Mouse (Mus musculus): ENCODE results near the gene 6030458C11Rik. TPM values are rescaled to one million over a fixed set of nuclear protein-coding genes. Genes with fewer than 3 reads are reported as not detected.
A peak's percentile ranks its signal among the peaks of the same experiment; 100 is the strongest.
"Not testable (repeated sequence)": the region's sequence is repeated elsewhere in the genome, so short reads cannot be mapped to it uniquely, and the experiment has no call there.

The 6030458C11Rik gene
- polyA plus RNA-seq, 1 experiment: 2.7 TPM

DNA sequence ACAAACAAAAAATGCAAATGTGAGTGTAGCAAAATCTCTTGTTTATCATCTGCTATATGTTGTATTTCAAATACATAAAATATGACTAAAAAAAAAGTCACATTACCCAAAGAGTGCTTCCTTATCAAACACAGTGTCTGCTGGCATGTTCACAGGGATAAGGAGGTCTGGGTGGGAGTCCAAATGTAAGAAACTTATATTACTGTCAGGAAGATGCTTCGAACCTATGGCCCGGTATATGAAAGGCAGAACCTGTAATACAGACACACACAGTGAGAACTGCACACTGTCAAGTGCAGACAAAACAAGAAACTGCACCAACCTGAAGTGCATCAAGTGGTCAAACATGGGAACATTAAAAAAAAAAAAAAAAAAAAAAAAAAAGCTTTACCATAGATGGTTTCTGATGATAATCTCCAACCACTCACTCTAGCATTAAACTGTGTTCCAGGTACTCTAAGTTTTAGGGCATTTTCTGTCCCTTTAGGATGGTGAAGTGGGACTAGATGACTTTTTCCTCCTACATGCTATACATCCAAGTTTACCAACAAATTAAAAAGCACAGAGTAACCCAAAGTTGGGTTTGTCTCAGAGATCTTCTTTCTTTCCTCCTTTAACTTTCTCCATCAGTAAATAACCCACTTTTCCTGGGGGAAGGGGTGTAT is 862 bp downstream of the 6030458C11Rik start:
- peaks cover 65% of the 10 kb centered on the region for H3K36me3 ChIP-seq (replicated peaks; ENCODE audit: low read length)
- peak overlapping the region; percentile 100 for H3K4me3 ChIP-seq (replicated peaks)
- peaks cover 31% of the 10 kb centered on the region for H3K4me1 ChIP-seq
- no peak for TF ChIP-seq GATA1 (IDR thresholded peaks at IDR 0.05; ENCODE audit: borderline replicate concordance, low read length)
- TF ChIP-seq FLI1 (IDR thresholded peaks at IDR 0.05; ENCODE audit: low read length): no peak
- no peaks in the 10 kb centered on the region for H3K27me3 ChIP-seq (replicated peaks)
- no peaks in the 10 kb centered on the region for H3K9me3 ChIP-seq

DNA sequence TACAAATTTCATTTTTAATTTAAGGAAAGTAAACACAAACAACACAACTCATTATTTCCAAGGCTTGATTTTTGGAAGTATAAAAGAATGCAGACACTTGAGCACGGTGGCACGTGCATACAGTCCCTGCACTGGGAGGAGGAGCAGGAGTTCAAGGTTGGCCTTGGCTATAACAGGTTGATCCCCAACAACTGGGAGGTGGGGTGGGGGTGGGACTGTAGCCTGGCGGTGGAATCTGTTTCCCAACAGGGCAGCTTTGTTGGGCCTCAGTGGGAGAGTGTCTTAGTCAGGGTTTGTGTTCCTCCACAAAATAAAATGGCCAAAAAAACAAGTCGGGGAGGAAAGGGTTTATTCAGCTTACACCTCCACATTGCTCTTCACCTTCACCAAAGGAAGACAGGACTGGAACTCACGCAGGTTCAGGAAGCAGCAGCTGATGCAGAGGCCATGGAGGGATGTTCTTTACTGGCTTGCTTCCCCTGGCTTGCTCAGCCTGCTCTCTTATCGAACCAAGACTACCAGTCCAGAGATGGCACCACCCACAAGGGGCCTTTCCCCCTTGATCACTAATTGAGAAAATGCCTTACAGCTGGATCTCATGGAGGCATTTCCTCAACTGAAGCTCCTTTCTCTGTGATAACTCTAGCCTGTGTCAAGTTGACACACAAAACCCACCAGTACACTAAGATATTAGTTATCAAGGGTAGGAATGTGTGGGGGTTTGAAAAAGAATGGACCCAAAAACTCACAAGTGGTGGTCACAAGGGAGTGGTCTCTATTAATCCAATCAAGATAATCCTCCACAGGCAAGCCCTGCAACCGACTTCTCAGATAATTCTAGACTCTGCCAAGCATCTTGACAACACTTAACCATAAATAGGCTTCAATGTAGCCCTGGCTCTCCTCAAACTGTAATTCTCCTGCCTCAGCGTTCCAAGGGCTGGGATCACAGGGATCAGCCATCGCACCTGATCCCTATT is 1.7 kb downstream of the 6030458C11Rik start:
- Histone ChIP-seq H3K9me3 (no peaks in the 10 kb centered on the region), H3K4me3 (replicated peaks) (peak overlapping the region; percentile 59), H3K36me3 (replicated peaks; ENCODE audit: low read length) (peaks cover 66% of the 10 kb centered on the region), H3K4me1 (peaks cover 31% of the 10 kb centered on the region), H3K27me3 (replicated peaks) (no peaks in the 10 kb centered on the region)
- no peak for TF ChIP-seq GATA1 (IDR thresholded peaks at IDR 0.05; ENCODE audit: borderline replicate concordance, low read length)
- no peak for TF ChIP-seq FLI1 (IDR thresholded peaks at IDR 0.05; ENCODE audit: low read length)

- Histone ChIP-seq H3K36me3 (replicated peaks; ENCODE audit: low read length) (peaks cover 98% of the 10 kb centered on the region), H3K4me3 (replicated peaks) (no peak overlapping the region), H3K9me3 (no peaks in the 10 kb centered on the region), H3K27me3 (replicated peaks) (no peaks in the 10 kb centered on the region), H3K4me1 (peaks cover 3% of the 10 kb centered on the region)
- TF ChIP-seq FLI1 (IDR thresholded peaks at IDR 0.05; ENCODE audit: low read length) (no peak), GATA1 (IDR thresholded peaks at IDR 0.05; ENCODE audit: borderline replicate concordance, low read length) (no peak)
Observed at GRCm38 (mm10) chr15:12817592-12817991, 6.9 kb downstream of the 6030458C11Rik start.

GRCm38 (mm10) chr15:12812646-12813045 is 11.8 kb downstream of the 6030458C11Rik start:
- no peak for TF ChIP-seq GATA1 (IDR thresholded peaks at IDR 0.05; ENCODE audit: borderline replicate concordance, low read length)
- peaks cover 99% of the 10 kb centered on the region for H3K36me3 ChIP-seq (replicated peaks; ENCODE audit: low read length)
- H3K4me1 ChIP-seq: no peaks in the 10 kb centered on the region
- H3K9me3 ChIP-seq: no peaks in the 10 kb centered on the region
- no peaks in the 10 kb centered on the region for H3K27me3 ChIP-seq (replicated peaks)
- H3K4me3 ChIP-seq (replicated peaks): no peak overlapping the region

GRCm38 (mm10) chr15:12809305-12809704 is 15.1 kb downstream of the 6030458C11Rik start:
- TF ChIP-seq FLI1 (IDR thresholded peaks at IDR 0.05; ENCODE audit: low read length) (no peak), GATA1 (IDR thresholded peaks at IDR 0.05; ENCODE audit: borderline replicate concordance, low read length) (no peak)
- H3K36me3 ChIP-seq (replicated peaks; ENCODE audit: low read length): peaks cover 89% of the 10 kb centered on the region
- no peak overlapping the region for H3K4me3 ChIP-seq (replicated peaks)
- H3K9me3 ChIP-seq: no peaks in the 10 kb centered on the region
- no peaks in the 10 kb centered on the region for H3K27me3 ChIP-seq (replicated peaks)
- no peaks in the 10 kb centered on the region for H3K4me1 ChIP-seq

GRCm38 (mm10) chr15:12807088-12807487 is 17.4 kb downstream of the 6030458C11Rik start:
- Histone ChIP-seq H3K36me3 (replicated peaks; ENCODE audit: low read length) (peaks cover 66% of the 10 kb centered on the region), H3K27me3 (replicated peaks) (no peaks in the 10 kb centered on the region), H3K4me1 (peaks cover 9% of the 10 kb centered on the region), H3K9me3 (no peaks in the 10 kb centered on the region), H3K4me3 (replicated peaks) (no peak overlapping the region)
- TF ChIP-seq FLI1 (IDR thresholded peaks at IDR 0.05; ENCODE audit: low read length) (no peak), GATA1 (IDR thresholded peaks at IDR 0.05; ENCODE audit: borderline replicate concordance, low read length) (no peak)

- Histone ChIP-seq H3K4me3 (replicated peaks) (no peak overlapping the region), H3K4me1 (peaks cover 22% of the 10 kb centered on the region), H3K36me3 (replicated peaks; ENCODE audit: low read length) (peaks cover 46% of the 10 kb centered on the region), H3K9me3 (no peaks in the 10 kb centered on the region), H3K27me3 (replicated peaks) (peaks cover 2% of the 10 kb centered on the region)
- TF ChIP-seq FLI1 (IDR thresholded peaks at IDR 0.05; ENCODE audit: low read length) (no peak), GATA1 (IDR thresholded peaks at IDR 0.05; ENCODE audit: borderline replicate concordance, low read length) (no peak)
Observed at GRCm38 (mm10) chr15:12805071-12805470, 19.4 kb downstream of the 6030458C11Rik start.

DNA sequence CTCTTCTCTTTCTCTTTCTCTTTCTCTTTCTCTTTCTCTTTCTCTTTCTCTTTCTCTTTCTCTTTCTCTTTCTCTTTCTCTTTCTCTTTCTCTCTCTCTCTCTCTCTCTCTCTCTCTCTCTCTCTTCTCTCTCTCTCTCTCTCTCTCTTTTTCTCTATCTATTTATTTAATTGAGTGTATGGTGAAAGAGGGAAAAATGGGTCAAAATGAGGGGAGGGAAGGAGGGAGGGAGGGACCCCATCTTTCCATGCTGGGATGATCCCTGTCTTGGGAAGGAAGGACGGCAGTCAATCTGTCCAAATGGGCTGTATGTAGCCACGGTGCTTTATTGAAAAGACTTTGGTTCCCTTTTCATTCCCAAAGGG is 23.3 kb downstream of the 6030458C11Rik start:
- H3K36me3 ChIP-seq (replicated peaks; ENCODE audit: low read length); H3K9me3 ChIP-seq; H3K27me3 ChIP-seq (replicated peaks): not testable (repeated sequence)
- Histone ChIP-seq H3K4me3 (replicated peaks) (peak overlapping the region; percentile 88), H3K4me1 (peaks cover 41% of the 10 kb centered on the region)

DNA sequence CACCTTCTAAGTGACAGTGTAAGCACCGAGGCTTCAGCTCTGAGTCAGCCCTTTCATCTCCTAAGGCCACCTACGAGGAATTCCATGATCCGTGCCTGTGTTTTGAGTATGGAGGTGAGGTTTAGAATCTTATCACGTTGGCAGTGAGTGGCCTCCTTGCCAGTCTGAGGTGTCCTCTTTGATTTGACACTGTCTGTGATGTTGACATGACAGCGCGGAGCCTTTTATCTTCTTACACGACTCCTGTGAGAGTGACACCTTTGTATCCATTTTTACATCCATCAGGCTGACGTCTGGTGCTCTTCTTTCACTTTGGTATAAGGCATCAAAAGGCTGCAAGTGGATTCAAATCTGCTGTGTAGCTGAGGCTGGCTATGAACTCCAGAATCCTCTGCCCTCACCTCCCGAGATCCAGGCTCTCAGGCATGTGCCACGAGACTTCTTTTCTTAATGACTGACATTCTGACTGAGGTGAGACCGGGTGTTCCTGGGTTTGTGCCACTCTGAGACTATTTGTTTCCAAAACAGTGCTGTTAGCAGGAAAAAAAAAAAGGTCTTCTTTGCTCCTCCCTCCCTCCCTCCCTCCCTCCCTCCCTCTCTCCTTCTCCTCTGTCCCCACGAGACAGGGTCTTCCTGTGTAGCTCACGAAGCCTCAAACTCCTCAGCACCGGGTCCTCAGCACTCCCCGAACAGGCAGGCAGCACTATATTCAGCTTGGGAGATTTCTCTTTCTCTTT is 23.9 kb downstream of the 6030458C11Rik start:
- peaks cover 5% of the 10 kb centered on the region for H3K36me3 ChIP-seq (replicated peaks; ENCODE audit: low read length)

More for the DNA sequence above, 23.9 kb downstream of the 6030458C11Rik start:
- no peaks in the 10 kb centered on the region; the same call in 1 of the 2 replicates for H3K9me3 ChIP-seq
- peaks cover 2% of the 10 kb centered on the region for H3K27me3 ChIP-seq (replicated peaks)
- peak overlapping the region; percentile 88 for H3K4me3 ChIP-seq (replicated peaks)
- peaks cover 41% of the 10 kb centered on the region for H3K4me1 ChIP-seq
- TF ChIP-seq GATA1 (IDR thresholded peaks at IDR 0.05; ENCODE audit: borderline replicate concordance, low read length) (no peak), FLI1 (IDR thresholded peaks at IDR 0.05; ENCODE audit: low read length) (no peak)
